Mouse (Mus musculus) liver, postnatal 0 days (tissue): ENCODE results near the gene Timm23.
A peak's percentile ranks its signal among the peaks of the same experiment; 100 is the strongest.

Experiments
- CTCF ChIP-seq: sonication (generic); IDR thresholded peaks from 2 replicates; pipeline ENCODE4 v1.5.1; 2016; ENCODE audit warnings: antibody characterized with exemption, low read depth
- EP300 ChIP-seq: IDR thresholded peaks from 2 replicates; pipeline ENCODE4 v1.6.1; 2016; ENCODE audit warnings: antibody characterized with exemption, low read depth, mild to moderate bottlenecking

- TF ChIP-seq CTCF: no peak
- peak; percentile 65 for TF ChIP-seq EP300
Measured at GRCm38 (mm10) chr14:32179393-32180195, 22.1 kb downstream of the Timm23 start.
